19 mouse cellular contexts compared by ENCODE assay signal in genomic region chr8:119724596-119724995, GRCm38 (mm10). TPM values are rescaled to one million over a fixed set of nuclear protein-coding genes. Genes with fewer than 3 reads are reported as not detected.
"Had no signal": no experiment of that assay in that cellular context is flagged by ENCODE, and none has a peak within 500 bp of the region (broad histone marks: within the 10 kb centered on the region; RNA-seq: fewer than 3 reads in every experiment).

No protein-coding gene starts in this region.

- H3K36me3 ChIP-seq: lung, embryonic 15.5 days; midbrain, embryonic 13.5 days; midbrain, embryonic 15.5 days; neural tube, embryonic 12.5 days; stomach, embryonic 15.5 days had no signal

- H3K9ac ChIP-seq: lung, embryonic 15.5 days; midbrain, embryonic 13.5 days; midbrain, embryonic 15.5 days; neural tube, embryonic 12.5 days; stomach, embryonic 15.5 days had no signal

- H3K4me2 ChIP-seq: lung, embryonic 15.5 days; midbrain, embryonic 11.5 days; midbrain, embryonic 13.5 days; midbrain, embryonic 15.5 days; neural tube, embryonic 12.5 days; stomach, embryonic 15.5 days had no signal

- H3K4me1 ChIP-seq: lung, embryonic 15.5 days; midbrain, embryonic 13.5 days; midbrain, embryonic 15.5 days; neural tube, embryonic 12.5 days; stomach, embryonic 15.5 days had no signal

- DNase-seq: lung, adult 2 months; lung, postnatal 14 days; lung, postnatal 36 days; right cerebral cortex, postnatal 14 days; thymus, adult 2 months; thymus, postnatal 25 days; thymus, postnatal 4 days had no signal

- H3K4me3 ChIP-seq: lung, embryonic 15.5 days; midbrain, embryonic 13.5 days; midbrain, embryonic 15.5 days; neural tube, embryonic 12.5 days; stomach, embryonic 15.5 days had no signal

- H3K27me3 ChIP-seq: lung, embryonic 15.5 days; midbrain, embryonic 13.5 days; midbrain, embryonic 15.5 days; neural tube, embryonic 12.5 days; stomach, embryonic 15.5 days had no signal

- H3K27ac ChIP-seq: lung, embryonic 15.5 days; macrophage; midbrain, embryonic 13.5 days; midbrain, embryonic 15.5 days; neural tube, embryonic 12.5 days; stomach, embryonic 15.5 days; stomach, postnatal 0 days had no signal

- H3K9me3 ChIP-seq: lung, embryonic 15.5 days; midbrain, embryonic 13.5 days; midbrain, embryonic 15.5 days; neural tube, embryonic 12.5 days; stomach, embryonic 15.5 days had no signal

- ATAC-seq: lung, postnatal 0 days; midbrain, embryonic 13.5 days; midbrain, embryonic 15.5 days had no signal

RNA-seq across cellular contexts. Expression of gene Atp2c2, which starts 24.8 kb away (rescaled TPM):
- total RNA-seq: megakaryocyte progenitor cell, adult 5-6 weeks; monocyte, adult 5-6 weeks; neutrophil, adult 5-6 weeks had no signal
- polyA plus RNA-seq: macrophage; midbrain, embryonic 13.5 days had no signal

RNA-seq across cellular contexts. Expression of gene Wfdc1, which starts 58.4 kb away (rescaled TPM):
- total RNA-seq: megakaryocyte progenitor cell, adult 5-6 weeks; monocyte, adult 5-6 weeks; neutrophil, adult 5-6 weeks had no signal
- polyA plus RNA-seq: macrophage had no signal
